Mouse (Mus musculus): Measurements from ENCODE around the gene Itk. TPM values are rescaled to one million over a fixed set of nuclear protein-coding genes. Genes with fewer than 3 reads are reported as not detected.

Gene Itk
- polyA plus RNA-seq (2014; fragmentation: Illumina TruSeq; extraction: RNeasy Lipid Tissue Mini Kit (QIAGEN cat#74804); ENCODE audit: low read depth, low replicate concordance), result 0.12 TPM

DNA sequence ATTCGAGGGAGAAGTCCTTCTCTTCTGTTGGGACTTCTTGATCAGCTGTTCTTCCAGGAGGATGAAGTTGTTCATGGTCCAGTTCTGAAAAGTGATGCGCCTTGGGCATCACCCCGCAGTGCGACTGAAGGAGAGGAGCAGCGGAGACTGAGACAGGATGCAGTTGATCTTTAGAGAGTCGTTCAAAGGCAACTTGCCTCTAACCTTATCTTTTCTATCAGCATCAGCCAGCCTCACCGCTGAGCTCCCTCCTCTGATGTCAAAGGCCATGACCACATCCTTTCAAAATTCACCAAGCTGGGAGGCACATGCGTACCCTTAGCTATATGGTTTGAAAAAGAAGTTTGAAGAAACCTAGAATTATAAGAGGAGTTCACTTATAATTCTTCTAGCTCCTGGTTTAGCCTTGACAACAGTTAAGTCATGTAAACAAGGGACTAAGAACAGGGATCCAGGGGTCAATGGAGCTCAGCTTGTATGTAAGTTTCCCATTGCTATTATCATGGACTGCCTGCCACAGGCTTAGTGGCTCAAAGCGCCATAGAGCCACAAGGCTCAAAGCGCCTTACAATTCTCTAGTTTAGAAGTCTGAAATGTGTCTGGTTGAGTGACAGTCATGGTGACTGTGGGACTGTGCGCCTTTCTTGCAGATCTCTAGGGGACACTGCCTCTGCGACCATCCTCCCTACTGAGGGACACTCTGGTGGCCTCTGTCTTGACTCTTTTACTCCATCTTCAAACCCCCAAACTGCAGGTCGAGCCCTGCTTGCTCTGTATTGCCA is at the start of gene Itk:
Itk (minus strand) TSS at position 180 of the 782 bp plus-strand sequence.

DNA sequence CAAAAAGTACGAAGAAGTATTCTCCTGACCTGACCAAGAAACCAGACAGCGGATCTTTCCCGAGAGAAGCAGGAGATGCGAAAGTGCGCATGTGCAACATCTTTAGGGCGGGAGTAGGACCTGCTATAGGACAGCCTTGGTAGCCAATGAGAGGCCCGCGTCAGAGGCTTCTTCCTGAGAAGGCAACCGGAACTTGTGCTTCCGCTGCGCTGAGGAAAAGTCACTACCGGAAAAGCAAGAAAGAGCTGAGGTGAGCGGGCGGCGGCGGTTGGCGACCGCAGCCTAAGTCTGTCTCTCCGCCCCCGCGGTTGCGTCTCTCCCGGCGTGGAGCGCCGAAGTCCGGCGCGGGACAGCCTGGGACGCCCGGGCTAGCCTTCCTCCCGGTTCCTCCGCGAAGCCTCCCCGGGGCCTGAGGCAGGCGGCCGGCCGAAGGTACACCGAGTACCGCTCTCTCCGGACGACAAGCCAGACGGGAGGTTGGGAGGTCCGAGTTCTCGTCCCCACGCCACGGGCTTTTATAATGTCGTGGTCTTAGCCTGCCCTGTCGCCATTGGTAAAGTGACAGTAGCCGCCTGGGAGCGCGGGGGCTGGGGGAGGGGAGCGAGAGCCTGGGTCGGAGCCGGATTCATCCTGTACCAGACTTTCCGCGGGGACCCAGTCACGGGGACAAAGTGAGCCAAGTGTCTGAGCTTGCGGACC is 47.6 kb upstream of the Itk start, which contains the start of gene Med7:
Med7 (plus strand) TSS at position 166 of the 699 bp plus-strand sequence.

DNA sequence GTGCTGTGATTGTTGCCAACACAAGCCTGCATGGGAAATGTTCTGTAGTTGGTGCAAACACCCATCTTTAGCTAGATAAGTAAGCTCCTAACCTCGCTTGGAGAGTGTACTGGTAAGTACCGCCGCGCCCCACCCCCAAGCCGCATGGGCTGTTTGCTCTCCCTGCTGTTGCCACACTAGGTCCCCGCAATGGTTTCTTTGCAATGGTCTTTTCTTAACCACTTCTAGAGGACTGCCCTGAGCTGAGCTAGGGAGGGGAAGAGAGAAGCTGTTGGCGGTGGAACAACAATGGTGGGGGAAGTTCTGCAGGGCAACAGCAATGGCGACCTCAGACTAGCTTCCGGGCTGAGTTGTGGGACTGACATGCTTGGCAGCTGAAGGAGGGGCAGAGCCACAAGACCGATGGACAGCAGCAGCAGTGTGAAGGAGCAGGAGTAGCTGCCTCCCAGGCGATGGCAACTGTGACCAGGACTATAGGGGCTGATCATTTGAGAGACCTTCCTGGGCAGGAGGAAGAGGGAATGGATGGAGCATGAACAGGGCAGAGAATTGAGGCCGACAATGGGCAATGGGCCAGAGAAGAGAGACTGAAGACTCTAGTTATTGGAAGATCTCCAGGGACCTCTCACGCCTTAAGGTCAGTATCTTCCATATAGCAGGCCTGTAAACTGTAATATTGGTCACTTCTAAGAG is 7.0 kb upstream of the Itk start, which contains the start of gene Fam71b:
Fam71b (plus strand) TSS at position 393 of the 693 bp plus-strand sequence.

DNA sequence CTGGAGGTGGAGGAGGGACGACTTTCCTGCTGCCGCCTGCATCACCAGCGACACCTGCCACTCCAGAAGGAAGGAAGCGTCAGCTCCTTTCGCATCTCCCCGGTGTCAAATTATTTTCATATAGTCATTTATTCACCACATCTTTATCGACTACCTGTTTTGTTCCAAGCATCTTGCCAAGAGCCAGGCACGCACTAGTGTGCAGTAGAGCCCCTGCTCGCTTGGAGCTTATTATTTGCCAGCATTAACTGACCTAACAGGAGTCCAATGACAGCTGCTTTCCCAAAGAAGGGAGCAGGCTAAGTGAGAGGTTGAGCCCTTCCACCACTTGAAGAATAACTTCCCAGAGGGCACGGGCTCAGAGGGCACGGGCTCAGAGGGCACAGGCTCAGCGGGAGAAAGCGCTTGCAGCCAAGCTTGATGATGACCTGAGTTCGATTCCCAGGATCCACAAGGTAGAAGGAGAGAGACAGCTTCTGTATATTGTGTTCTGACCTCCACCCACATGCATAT is 76.7 kb downstream of the Itk start, which contains the start of gene Cyfip2:
Cyfip2 (minus strand) TSS at position 337 of the 513 bp plus-strand sequence.

Other genes with a start within 250 kb of the Itk start
- not detected for gene Nipal4, start 223.0 kb downstream of the Itk start, polyA plus RNA-seq (2014; fragmentation: Illumina TruSeq; extraction: RNeasy Lipid Tissue Mini Kit (QIAGEN cat#74804); ENCODE audit: low read depth, low replicate concordance)
- gene Fndc9, start 154.0 kb downstream of the Itk start, polyA plus RNA-seq (2014; fragmentation: Illumina TruSeq; extraction: RNeasy Lipid Tissue Mini Kit (QIAGEN cat#74804); ENCODE audit: low read depth, low replicate concordance), result not detected
- 136 TPM for gene Cyfip2, start 76.7 kb downstream of the Itk start, polyA plus RNA-seq (2014; fragmentation: Illumina TruSeq; extraction: RNeasy Lipid Tissue Mini Kit (QIAGEN cat#74804); ENCODE audit: low read depth, low replicate concordance)
- not detected for gene Fam71b, start 7.0 kb upstream of the Itk start, polyA plus RNA-seq (2014; fragmentation: Illumina TruSeq; extraction: RNeasy Lipid Tissue Mini Kit (QIAGEN cat#74804); ENCODE audit: low read depth, low replicate concordance)
- 119 TPM for gene Med7, start 47.4 kb upstream of the Itk start, polyA plus RNA-seq (2014; fragmentation: Illumina TruSeq; extraction: RNeasy Lipid Tissue Mini Kit (QIAGEN cat#74804); ENCODE audit: low read depth, low replicate concordance)
- gene Havcr2, start 65.4 kb upstream of the Itk start, polyA plus RNA-seq (2014; fragmentation: Illumina TruSeq; extraction: RNeasy Lipid Tissue Mini Kit (QIAGEN cat#74804); ENCODE audit: low read depth, low replicate concordance), result 0.97 TPM
- not detected for gene Gm12169, start 134.7 kb upstream of the Itk start, polyA plus RNA-seq (2014; fragmentation: Illumina TruSeq; extraction: RNeasy Lipid Tissue Mini Kit (QIAGEN cat#74804); ENCODE audit: low read depth, low replicate concordance)
- gene BC053393, start 182.0 kb upstream of the Itk start, polyA plus RNA-seq (2014; fragmentation: Illumina TruSeq; extraction: RNeasy Lipid Tissue Mini Kit (QIAGEN cat#74804); ENCODE audit: low read depth, low replicate concordance), result not detected
- gene Dppa1, start 239.7 kb upstream of the Itk start, polyA plus RNA-seq (2014; fragmentation: Illumina TruSeq; extraction: RNeasy Lipid Tissue Mini Kit (QIAGEN cat#74804); ENCODE audit: low read depth, low replicate concordance), result 0.36 TPM